Mouse (Mus musculus) gastrocnemius, postnatal 36 days (tissue): Measurements from ENCODE around the gene Twnk. TPM values are rescaled to one million over a fixed set of nuclear protein-coding genes. Genes with fewer than 3 reads are reported as not detected.
"Not testable (repeated sequence)": the region's sequence is repeated elsewhere in the genome, so short reads cannot be mapped to it uniquely, and the experiment has no call there.

ENCODE experiments used
- DNase-seq, 2 experiments: peaks; one replicate each; pipeline ENCODE4 v3.0.0; 2022
- intact Hi-C: fragments of 180-260 bp; cut with DNase I; formaldehyde crosslinking; loops from one replicate; pipeline ENCODE4 v1.15.1; 2025
- total RNA-seq, 2 experiments: library from RNA; stranded (reverse); gene quantifications; 2 replicates each; pipeline ENCODE4 v1.2.3; 2021

Gene Twnk
- total RNA-seq, 2 experiments from 2014 or later, result 14.6 to 20.2 TPM

GRCm38 (mm10) chr19:45020348-45020747 is 14.9 kb downstream of the Twnk start:
- peak in 1 of 2 experiments; percentile 75 for DNase-seq
- intact Hi-C loops, result no loop called here

GRCm38 (mm10) chr19:45021362-45021761 is 15.9 kb downstream of the Twnk start:
- intact Hi-C loops, result no loop called here
- no peak for DNase-seq

GRCm38 (mm10) chr19:45023993-45024392 is 18.5 kb downstream of the Twnk start:
- DNase-seq, result no peak
- intact Hi-C loops, result no loop called here

DNA sequence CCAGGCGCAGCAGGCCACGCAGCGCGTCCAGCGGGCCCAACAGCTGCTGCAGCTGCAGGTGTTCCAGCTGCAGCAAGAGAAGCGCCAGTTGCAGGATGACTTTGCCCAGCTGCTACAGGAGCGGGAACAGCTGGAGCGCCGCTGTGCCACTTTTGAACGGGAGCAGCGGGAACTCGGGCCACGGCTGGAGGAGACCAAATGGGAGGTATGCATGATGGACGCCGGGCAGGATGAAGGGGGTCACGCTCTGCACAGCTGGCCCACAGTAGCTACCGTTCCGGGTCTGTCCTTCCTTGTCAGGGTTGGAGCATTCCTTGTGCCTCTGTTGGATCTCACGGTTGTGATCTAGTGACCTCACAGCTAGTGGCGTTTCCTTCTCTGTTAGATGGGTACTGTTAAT is 19.3 kb downstream of the Twnk start:
- intact Hi-C loops, result no loop called here

DNA sequence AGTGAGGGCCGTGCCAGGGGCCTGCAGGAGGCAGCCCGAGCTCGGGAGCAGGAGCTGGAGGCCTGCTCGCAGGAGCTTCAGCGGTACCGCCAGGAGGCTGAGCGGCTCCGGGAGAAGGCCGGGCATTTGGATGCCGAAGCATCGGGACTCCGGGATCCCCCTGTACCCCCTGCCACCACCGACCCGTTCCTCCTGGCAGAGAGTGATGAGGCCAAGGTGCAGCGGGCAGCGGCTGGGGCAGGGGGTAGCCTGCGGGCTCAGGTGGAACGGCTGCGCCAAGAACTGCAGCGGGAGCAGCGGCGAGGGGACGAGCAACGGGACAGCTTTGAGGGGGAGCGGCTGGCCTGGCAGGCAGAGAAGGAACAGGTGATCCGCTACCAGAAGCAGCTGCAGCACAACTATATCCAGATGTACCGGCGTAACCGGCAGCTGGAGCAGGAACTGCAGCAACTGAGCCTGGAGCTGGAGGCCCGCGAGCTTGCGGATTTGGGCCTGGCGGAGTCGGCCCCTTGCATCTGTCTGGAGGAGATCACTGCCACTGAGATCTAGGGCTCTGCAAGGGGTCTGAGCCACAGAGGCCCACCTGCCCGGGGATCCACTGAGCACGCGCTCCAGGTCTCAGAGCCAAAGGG is 20.6 kb downstream of the Twnk start:
- no peak for DNase-seq

More for the DNA sequence above, 19.3 kb downstream of the Twnk start:
- DNase-seq, result no peak

GRCm38 (mm10) chr19:45026958-45027670 is 21.7 kb downstream of the Twnk start:
- DNase-seq, result peak in 1 of 2 experiments; percentile 53

More for the DNA sequence above, 20.6 kb downstream of the Twnk start:
- intact Hi-C loops, result no loop called here

GRCm38 (mm10) chr19:45027848-45028247 is 22.4 kb downstream of the Twnk start:
- DNase-seq, result no peak
- intact Hi-C loops, result no loop called here

More at GRCm38 (mm10) chr19:45026958-45027670, 21.7 kb downstream of the Twnk start:
- intact Hi-C loops, result no loop called here

GRCm38 (mm10) chr19:45028746-45029145 is 23.3 kb downstream of the Twnk start:
- intact Hi-C loops, result no loop called here
- no peak for DNase-seq

- DNase-seq, result no peak
- intact Hi-C loops, result no loop called here
Observed at GRCm38 (mm10) chr19:45029571-45029970, 24.1 kb downstream of the Twnk start.

GRCm38 (mm10) chr19:45030111-45030510 is 24.6 kb downstream of the Twnk start:
- intact Hi-C loops, result loop anchor here (2.0 kb wide), 1 partner anchor 17 kb away; no protein-coding TSS in a partner anchor
- DNase-seq, result peak; percentile 58 to 66

- peak; percentile 59 to 74 for DNase-seq
- intact Hi-C loops, result loop anchor here (2.0 kb wide), 1 partner anchor 18 kb away; no protein-coding TSS in a partner anchor
Observed at GRCm38 (mm10) chr19:45030746-45031693, 25.6 kb downstream of the Twnk start.

DNA sequence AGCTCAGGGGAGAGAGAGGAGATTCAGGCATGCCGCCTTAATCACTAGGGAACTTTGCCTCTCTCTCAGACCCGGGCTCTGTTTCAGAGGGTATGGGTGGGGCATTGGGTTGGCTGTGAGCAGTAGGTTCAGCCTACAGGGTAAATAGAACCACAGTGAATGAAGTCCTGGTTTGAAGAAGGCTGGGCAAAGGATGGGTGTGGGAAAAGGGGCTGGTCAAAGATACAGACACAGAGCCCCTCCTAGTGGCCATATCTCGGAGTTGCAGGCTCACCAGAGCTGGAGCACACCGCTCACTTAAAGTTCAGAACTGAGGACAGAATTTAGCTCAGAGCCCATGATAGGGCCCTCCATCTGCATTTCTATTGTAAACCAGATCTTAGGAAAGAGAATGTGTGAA is 26.3 kb downstream of the Twnk start:
- intact Hi-C loops, result loop anchor here (2.0 kb wide), 1 partner anchor 19 kb away; no protein-coding TSS in a partner anchor
- peak; percentile 75 to 76 for DNase-seq

DNA sequence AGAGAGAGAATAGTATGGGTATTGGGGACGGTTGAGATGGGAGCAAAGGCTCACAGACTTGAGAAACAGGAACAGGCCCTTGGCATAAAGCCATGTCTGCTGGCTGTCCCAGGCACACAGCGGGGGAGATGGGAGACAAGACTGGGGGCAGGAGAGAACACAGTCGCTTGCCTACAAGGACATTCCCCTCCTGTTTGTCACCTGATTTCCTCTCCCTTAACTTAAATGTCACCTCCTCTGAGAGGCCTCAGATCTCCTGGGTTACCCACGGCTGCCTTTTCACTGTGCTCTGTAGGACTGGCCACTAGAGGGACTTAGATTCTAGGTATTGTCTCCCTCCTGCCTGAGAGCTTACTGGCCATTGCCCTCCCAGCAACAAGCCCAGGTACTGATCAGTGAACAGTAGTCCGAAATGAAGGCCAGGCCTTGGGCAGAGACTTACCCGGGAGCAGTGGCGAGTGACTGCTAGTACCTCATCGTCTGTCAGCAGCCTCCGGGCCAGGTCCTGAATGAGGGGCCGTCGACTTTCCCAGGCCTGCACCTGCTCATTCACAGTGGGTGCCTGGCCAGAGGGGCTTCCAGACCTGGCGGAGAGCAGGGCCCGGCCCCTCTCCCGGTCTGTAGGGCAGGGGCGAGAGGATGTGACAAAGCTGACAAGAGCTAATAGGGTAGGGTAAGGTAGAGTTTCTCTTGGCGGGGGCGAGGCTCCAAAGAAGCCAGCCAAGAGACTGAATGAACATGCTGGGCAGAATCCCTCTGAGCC is 27.3 kb downstream of the Twnk start:
- DNase-seq, result peak in 1 of 2 experiments; percentile 22
- intact Hi-C loops, result no loop called here

- DNase-seq, result peak; percentile 59 to 66
- intact Hi-C loops, result no loop called here
Observed at GRCm38 (mm10) chr19:45036867-45037266, 31.4 kb downstream of the Twnk start.

- DNase-seq, intact Hi-C loops: not testable (repeated sequence)
Observed at GRCm38 (mm10) chr19:45038198-45038597, 32.7 kb downstream of the Twnk start.

DNA sequence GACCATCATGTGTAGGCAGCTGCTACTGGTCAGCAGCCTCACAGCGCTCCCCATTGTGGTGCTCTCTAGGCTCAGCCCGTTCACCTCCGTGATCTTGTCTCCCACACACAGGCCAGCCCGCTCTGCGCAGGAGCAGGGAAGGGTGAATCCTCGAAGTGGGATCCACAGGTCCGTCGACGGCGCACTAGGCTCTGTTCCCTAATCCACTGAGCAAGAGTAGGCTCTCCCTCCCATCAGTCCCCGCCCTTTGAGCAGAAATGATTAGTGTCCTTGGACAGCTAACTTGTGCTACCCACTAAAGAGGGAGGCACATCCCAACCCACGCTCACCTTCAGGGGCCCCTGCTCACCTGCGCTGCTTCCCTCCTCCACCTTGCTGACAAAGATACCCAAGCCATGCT is 34.8 kb downstream of the Twnk start:
- intact Hi-C loops, result no loop called here
- no peak for DNase-seq

GRCm38 (mm10) chr19:45044389-45044927 is 39.0 kb downstream of the Twnk start:
- intact Hi-C loops, result no loop called here
- DNase-seq, result peak; percentile 7 to 29

DNA sequence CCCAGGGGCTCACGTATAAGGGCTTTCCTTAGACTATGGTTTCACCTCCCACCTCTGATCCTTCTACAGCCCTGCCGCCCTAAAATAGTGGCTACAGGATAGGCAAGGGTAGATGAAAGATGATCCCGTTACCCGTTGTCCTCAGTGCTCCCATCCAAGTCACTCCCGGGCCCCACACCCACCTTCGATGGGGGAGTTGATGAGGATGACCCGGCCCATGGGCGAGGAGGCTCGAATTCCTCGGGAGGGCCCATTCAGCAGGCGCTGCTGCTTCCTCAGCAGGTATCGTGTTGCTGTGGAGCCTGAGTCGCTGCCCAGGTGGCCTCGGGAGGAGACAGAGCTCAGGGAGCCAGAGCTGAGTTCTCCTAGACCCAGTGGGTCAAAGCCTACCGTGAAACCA is 39.8 kb downstream of the Twnk start:
- intact Hi-C loops, result no loop called here
- DNase-seq, result peak; percentile 47 to 60

- intact Hi-C loops, result no loop called here
Observed at GRCm38 (mm10) chr19:45045651-45046050, 40.2 kb downstream of the Twnk start, which contains the start of gene Pdzd7. Gene Pdzd7 (minus strand): TSS chr19:45045717.

More at GRCm38 (mm10) chr19:45045651-45046050, 40.2 kb downstream of the Twnk start, which contains the start of gene Pdzd7:
- DNase-seq, result no peak
